Comparison of ENCODE assay signal across 14 mouse cellular contexts in genomic region chr14:14833498-14833897, GRCm38 (mm10). TPM values are rescaled to one million over a fixed set of nuclear protein-coding genes. Genes with fewer than 3 reads are reported as not detected.
DNase-seq lines count a peak whose midpoint lies in the region; ATAC-seq and TF ChIP-seq lines count a peak whose summit lies in the region.
"Had no signal": no experiment of that assay in that cellular context is flagged by ENCODE, and none has a peak within 500 bp of the region (broad histone marks: within the 10 kb centered on the region; RNA-seq: fewer than 3 reads in every experiment).

No protein-coding gene starts in this region.

- no peak overlapping the region for H3K4me2 ChIP-seq in lung, embryonic 14.5 days
- H3K4me2 ChIP-seq in myocyte (ENCODE audit: low read depth): no peak overlapping the region
- H3K4me2 ChIP-seq: forebrain, embryonic 13.5 days had no signal

- intact Hi-C loops in gastrocnemius, adult 2 months (cut with DNase I): no loop called here
- intact Hi-C loops in gastrocnemius, postnatal 14 days (cut with DNase I; ENCODE audit: low total_unique reads): no loop called here

- ATAC-seq in lung, embryonic 14.5 days (ENCODE audit: insufficient read depth): 0 out of 2 replicates have a peak, but pooled peaks have one; percentile 32

- no peak for DNase-seq in gastrocnemius, adult 2 months
- DNase-seq in gastrocnemius, postnatal 14 days: no peak
- no peak for DNase-seq in lung, embryonic 14.5 days
- DNase-seq in lung, adult 18-20 months: no peak
- no peak for DNase-seq in midbrain, embryonic 10.5 days (ENCODE audit: low spot score)
- DNase-seq: B cell, adult 2 months; liver; thymus, postnatal 4 days had no signal

- H3ac ChIP-seq in myocyte (ENCODE audit: control insufficient read depth, insufficient read length): no peak overlapping the region

- peak overlapping the region; percentile 75 for H3K27ac ChIP-seq in gastrocnemius, adult 2 months
- H3K27ac ChIP-seq in lung, embryonic 14.5 days (ENCODE audit: low read depth): no peak overlapping the region
- H3K27ac ChIP-seq in cortical plate, adult 2 months (ENCODE audit: insufficient read depth, low read length): 0 out of 2 replicates have a peak overlapping the region, but pooled peaks have one; percentile 31
- no peak overlapping the region for H3K27ac ChIP-seq in midbrain, embryonic 10.5 days (replicated peaks)
- H3K27ac ChIP-seq: forebrain, embryonic 13.5 days had no signal

- no peak for TF ChIP-seq CTCF in gastrocnemius, adult 2 months (IDR thresholded peaks at IDR 0.05)
- no peak for TF ChIP-seq CTCF in lung, embryonic 14.5 days (IDR thresholded peaks at IDR 0.05; ENCODE audit: low read depth)
- TF ChIP-seq CTCF in cortical plate, adult 2 months (IDR thresholded peaks at IDR 0.05; ENCODE audit: extremely low read depth, insufficient read depth, low read length): no peak

- no peaks in the 10 kb centered on the region for H3K4me1 ChIP-seq in lung, embryonic 14.5 days (ENCODE audit: insufficient read depth)
- H3K4me1 ChIP-seq in cortical plate, adult 2 months (ENCODE audit: control insufficient read depth, insufficient read depth, low read length): peaks cover 9% of the 10 kb centered on the region; the same call in 1 of the 2 replicates
- H3K4me1 ChIP-seq in midbrain, embryonic 10.5 days: no peaks in the 10 kb centered on the region
- H3K4me1 ChIP-seq: forebrain, embryonic 13.5 days had no signal

- TF ChIP-seq POLR2A in cortical plate, adult 2 months (IDR thresholded peaks at IDR 0.05; ENCODE audit: extremely low read depth, insufficient read depth, low read length): no peak
- no peak for TF ChIP-seq POLR2A in myocyte (IDR thresholded peaks at IDR 0.05; ENCODE audit: insufficient read length, low read depth)

- 62% methylated on average over 1 of the region's 1 CpGs for WGBS in lung, embryonic 14.5 days
- WGBS in midbrain, embryonic 10.5 days: 73% methylated on average over 1 of the region's 1 CpGs

- no peaks in the 10 kb centered on the region for H3K36me3 ChIP-seq in lung, embryonic 14.5 days (ENCODE audit: insufficient read depth)
- H3K36me3 ChIP-seq in myocyte (ENCODE audit: control insufficient read depth, insufficient read depth): no peaks in the 10 kb centered on the region
- no peaks in the 10 kb centered on the region for H3K36me3 ChIP-seq in midbrain, embryonic 10.5 days

- H3K9me3 ChIP-seq in lung, embryonic 14.5 days (ENCODE audit: low read depth, low read length): no peaks in the 10 kb centered on the region
- no peaks in the 10 kb centered on the region for H3K9me3 ChIP-seq in midbrain, embryonic 10.5 days (replicated peaks)
- H3K9me3 ChIP-seq: forebrain, embryonic 13.5 days had no signal

- H3K4me3 ChIP-seq in gastrocnemius, adult 2 months: no peak overlapping the region
- no peak overlapping the region for H3K4me3 ChIP-seq in lung, embryonic 14.5 days (ENCODE audit: low read depth, low read length)
- no peak overlapping the region for H3K4me3 ChIP-seq in cortical plate, adult 2 months (ENCODE audit: insufficient read depth, low read length)
- H3K4me3 ChIP-seq in myocyte: no peak overlapping the region
- H3K4me3 ChIP-seq in midbrain, embryonic 10.5 days: no peak overlapping the region
- H3K4me3 ChIP-seq: erythroblast, embryonic 14.5 days; forebrain, embryonic 13.5 days had no signal

- no peak overlapping the region for H3K9ac ChIP-seq in lung, embryonic 14.5 days
- H3K9ac ChIP-seq: forebrain, embryonic 13.5 days had no signal

- H3K27me3 ChIP-seq in lung, embryonic 14.5 days (ENCODE audit: insufficient read depth, low read length): no peaks in the 10 kb centered on the region
- no peaks in the 10 kb centered on the region for H3K27me3 ChIP-seq in myocyte (ENCODE audit: control insufficient read depth, insufficient read depth, insufficient read length)
- H3K27me3 ChIP-seq in midbrain, embryonic 10.5 days (ENCODE audit: low read depth, poor library complexity, severe bottlenecking): no peaks in the 10 kb centered on the region
- H3K27me3 ChIP-seq: forebrain, embryonic 13.5 days had no signal

- no peaks in the 10 kb centered on the region for H3K79me2 ChIP-seq in myocyte (ENCODE audit: control insufficient read depth, insufficient read depth)

TF ChIP-seq in myocyte, 11 proteins besides CTCF, POLR2A, EP300 and RAD21:
- TF ChIP-seq TCF3 (IDR thresholded peaks at IDR 0.05; ENCODE audit: insufficient read length, low read depth) (no peak), MYOD1 (IDR thresholded peaks at IDR 0.05; ENCODE audit: control insufficient read depth in 1 of 3, insufficient read length in 2 of 3, low read depth in 2 of 3) (peak in 2 of 3 experiments; percentile 42 to 73), MYOG (IDR thresholded peaks at IDR 0.05; ENCODE audit: control insufficient read depth in 1 of 3, insufficient read depth in 1 of 3, insufficient read length in 2 of 3, low read depth in 2 of 3) (peak in 2 of 3 experiments; percentile 15 to 53)
TF ChIP-seq in myocyte: peak in this region for 2.

RNA-seq across cellular contexts. Expression of gene Nek10, which starts 30.3 kb away (rescaled TPM):
- total RNA-seq in gastrocnemius, adult 2 months (2021): under 1 TPM; 0.13 to 0.33 TPM
- under 1 TPM in 1 of 2 experiments, not detected in 1; 0.07 TPM for total RNA-seq in gastrocnemius, postnatal 14 days (2021)
- polyA plus RNA-seq in lung, embryonic 14.5 days (2014; fragmentation: Nextera tagmentation; extraction: Ambion mirVana): 0.03 and 0.08 TPM in 2 replicates
- polyA plus RNA-seq in cortical plate, adult 2 months (2012; rRNA removed): 0.81 TPM in 2 replicates
- polyA plus RNA-seq in myocyte (2012; fragmentation: generic; extraction: Trizol): 0.10 TPM
- polyA plus RNA-seq in midbrain, embryonic 10.5 days (2016; fragmentation: Nextera tagmentation; extraction: Ambion mirVana): not detected in 2 replicates
- polyA plus RNA-seq: erythroblast, embryonic 14.5 days; kidney, embryonic 16.5 days; liver, embryonic 16.5 days had no signal

Comparison
In these comparisons a context has a peak if more than half of its experiments do, and no peak if none do; other contexts are left out.
1. H3K27ac ChIP-seq: peak in gastrocnemius, adult 2 months (single experiment) and cortical plate, adult 2 months (single experiment); none in lung, embryonic 14.5 days (single experiment) and midbrain, embryonic 10.5 days (single experiment).